Comparison of ENCODE assay signal across 8 mouse cellular contexts in the genomic region with DNA sequence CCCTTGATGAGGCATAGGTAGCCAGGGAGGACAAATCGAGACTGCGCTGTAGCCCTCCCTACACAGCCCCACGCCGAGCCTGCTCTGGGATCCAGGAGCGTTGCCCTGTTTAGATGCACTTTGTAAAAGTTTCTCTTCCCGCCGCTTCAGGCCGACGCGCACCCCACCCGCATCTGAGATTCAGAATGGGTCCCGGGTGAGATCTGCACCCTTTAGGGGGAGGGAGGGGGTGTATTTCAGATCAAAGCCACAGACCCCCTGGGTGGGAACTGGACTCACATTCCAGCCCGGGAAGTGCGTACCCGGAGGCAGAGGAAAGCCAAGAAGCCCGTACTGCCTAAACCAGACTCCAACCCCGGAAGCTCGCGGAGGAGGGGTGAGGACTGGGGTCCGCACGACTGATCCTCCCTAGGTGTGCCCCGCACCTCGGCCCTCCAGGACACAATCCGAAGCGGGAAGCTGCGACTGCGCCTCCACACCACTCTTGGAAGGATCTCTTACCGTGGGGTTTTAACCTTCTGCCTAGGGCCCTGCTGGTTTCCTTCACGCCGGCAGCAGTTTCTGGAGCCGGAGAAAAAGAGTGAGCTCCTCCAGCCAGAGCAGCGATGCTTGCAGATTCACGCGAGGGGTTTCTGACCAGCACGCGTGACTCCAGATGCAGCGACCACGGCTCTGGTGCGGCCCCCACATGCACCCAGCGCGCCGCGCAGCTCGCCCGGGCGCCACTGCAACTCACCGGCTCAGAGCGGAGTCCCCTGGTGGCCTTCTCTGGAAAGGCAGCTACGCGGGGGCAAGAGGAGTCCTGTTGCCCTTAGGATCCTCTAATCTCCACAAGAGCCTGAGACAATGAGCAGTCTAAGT. TPM values are rescaled to one million over a fixed set of nuclear protein-coding genes. Genes with fewer than 3 reads are reported as not detected.
DNase-seq lines count a peak whose midpoint lies in the region; ATAC-seq and TF ChIP-seq lines count a peak whose summit lies in the region.

Gene Mob3b (minus strand): TSS at position 734 of the 861 bp plus-strand sequence.

- 0 out of 2 replicates have a peak within 1 kb of the TSS, but pooled peaks have one; percentile 29 for H3K27ac ChIP-seq in brown adipose tissue, adult 24 weeks (replicated peaks; ENCODE audit: low read depth, low read length)
- peak within 1 kb of the TSS; percentile 92 for H3K27ac ChIP-seq in forebrain, embryonic 10.5 days
- peak within 1 kb of the TSS; percentile 47; the same call in 1 of the 2 replicates for H3K27ac ChIP-seq in heart, embryonic 15.5 days
- H3K27ac ChIP-seq in liver, embryonic 13.5 days, result peak within 1 kb of the TSS; percentile 71
- H3K27ac ChIP-seq in stomach, embryonic 14.5 days (ENCODE audit: low read length), result peak within 1 kb of the TSS; percentile 92

- H3K4me1 ChIP-seq in brown adipose tissue, adult 24 weeks (ENCODE audit: control insufficient read depth, insufficient read depth, insufficient read length, low read length), result no peaks in the 10 kb centered on the region
- peaks cover 37% of the 10 kb centered on the region for H3K4me1 ChIP-seq in forebrain, embryonic 10.5 days
- H3K4me1 ChIP-seq in heart, embryonic 15.5 days (replicated peaks), result peaks cover 7% of the 10 kb centered on the region; the same call in 1 of the 2 replicates
- H3K4me1 ChIP-seq in liver, embryonic 13.5 days (replicated peaks), result peaks cover 18% of the 10 kb centered on the region
- peaks cover 5% of the 10 kb centered on the region; the same call in 1 of the 2 replicates for H3K4me1 ChIP-seq in stomach, embryonic 14.5 days (ENCODE audit: control insufficient read depth, insufficient read depth, low read length)

- under 1% methylated on average over 50 of the region's 50 CpGs for WGBS in forebrain, embryonic 10.5 days
- under 1% methylated on average over 49 of the region's 50 CpGs for WGBS in heart, embryonic 15.5 days
- WGBS in liver, embryonic 13.5 days (ENCODE audit: insufficient replicate concordance), result under 1% methylated on average over 50 of the region's 50 CpGs
- WGBS in stomach, embryonic 14.5 days, result under 1% methylated on average over 50 of the region's 50 CpGs

- H3K4me3 ChIP-seq in C2C12 (ENCODE audit: insufficient read depth, poor library complexity, severe bottlenecking), result peak within 1 kb of the TSS; percentile 23
- H3K4me3 ChIP-seq in brown adipose tissue, adult 24 weeks (ENCODE audit: insufficient read depth, low read depth, low read length), result peak within 1 kb of the TSS; percentile 88
- peak within 1 kb of the TSS; percentile 73 for H3K4me3 ChIP-seq in forebrain, embryonic 10.5 days
- peak within 1 kb of the TSS; percentile 65 for H3K4me3 ChIP-seq in heart, embryonic 15.5 days
- peak within 1 kb of the TSS; percentile 65 for H3K4me3 ChIP-seq in liver, embryonic 13.5 days (replicated peaks)
- peak within 1 kb of the TSS; percentile 68 for H3K4me3 ChIP-seq in stomach, embryonic 14.5 days (ENCODE audit: low read depth, low read length)

- no peaks in the 10 kb centered on the region for H3K79me2 ChIP-seq in C2C12 (ENCODE audit: control insufficient read depth, insufficient read depth)

- H3K79me3 ChIP-seq in C2C12 (ENCODE audit: low read depth), result no peaks in the 10 kb centered on the region

- H3K36me3 ChIP-seq in C2C12 (ENCODE audit: control insufficient read depth, insufficient read depth), result no peaks in the 10 kb centered on the region
- H3K36me3 ChIP-seq in forebrain, embryonic 10.5 days (replicated peaks), result no peaks in the 10 kb centered on the region
- no peaks in the 10 kb centered on the region for H3K36me3 ChIP-seq in heart, embryonic 15.5 days
- no peaks in the 10 kb centered on the region for H3K36me3 ChIP-seq in liver, embryonic 13.5 days
- no peaks in the 10 kb centered on the region for H3K36me3 ChIP-seq in stomach, embryonic 14.5 days (ENCODE audit: control insufficient read depth, insufficient read depth, low read length)

- ATAC-seq in heart, embryonic 15.5 days (replicated peaks; ENCODE audit: insufficient number of reproducible peaks, insufficient read depth, low FRiP score, low read depth), result peak; percentile 70
- peak; percentile 72 for ATAC-seq in liver, embryonic 13.5 days (ENCODE audit: low read depth)
- ATAC-seq in stomach, embryonic 14.5 days (ENCODE audit: insufficient number of reproducible peaks, insufficient read depth, low FRiP score, low read depth), result peak; percentile 72

- H3K9ac ChIP-seq in heart, embryonic 15.5 days, result peak within 1 kb of the TSS; percentile 70
- peak within 1 kb of the TSS; percentile 75 for H3K9ac ChIP-seq in liver, embryonic 13.5 days
- peak within 1 kb of the TSS; percentile 73 for H3K9ac ChIP-seq in stomach, embryonic 14.5 days (replicated peaks; ENCODE audit: low read depth, low read length)

- DNase-seq in forebrain, embryonic 10.5 days (ENCODE audit: extremely low spot score, low spot score), result peak; percentile 88
- DNase-seq in kidney, postnatal 14 days, result peak; percentile 92
- peak; percentile 57 for DNase-seq in liver, embryonic 13.5 days
- peak; percentile 68 to 82 for DNase-seq in natural killer cell, adult 2 months (ENCODE audit: low spot score in 2 of 2)

- no peaks in the 10 kb centered on the region for H3K27me3 ChIP-seq in C2C12 (ENCODE audit: control insufficient read depth, insufficient read depth, insufficient read length)
- H3K27me3 ChIP-seq in forebrain, embryonic 10.5 days (ENCODE audit: poor library complexity, severe bottlenecking), result peaks cover 15% of the 10 kb centered on the region
- H3K27me3 ChIP-seq in heart, embryonic 15.5 days, result peaks cover 3% of the 10 kb centered on the region; the same call in 1 of the 2 replicates
- peaks cover 19% of the 10 kb centered on the region for H3K27me3 ChIP-seq in liver, embryonic 13.5 days
- H3K27me3 ChIP-seq in stomach, embryonic 14.5 days (ENCODE audit: control insufficient read depth, insufficient read depth, low read length), result no peaks in the 10 kb centered on the region

- peak within 1 kb of the TSS; percentile 60 for H3ac ChIP-seq in C2C12 (ENCODE audit: control insufficient read depth, insufficient read length, low read depth)

- H3K9me3 ChIP-seq in forebrain, embryonic 10.5 days, result no peaks in the 10 kb centered on the region
- no peaks in the 10 kb centered on the region for H3K9me3 ChIP-seq in heart, embryonic 15.5 days (replicated peaks)
- no peaks in the 10 kb centered on the region for H3K9me3 ChIP-seq in liver, embryonic 13.5 days (replicated peaks)
- no peaks in the 10 kb centered on the region for H3K9me3 ChIP-seq in stomach, embryonic 14.5 days (ENCODE audit: control insufficient read depth, low read depth, low read length)

- TF ChIP-seq CTCF in C2C12 (IDR thresholded peaks at IDR 0.05; ENCODE audit: control insufficient read depth, insufficient read depth, insufficient read length), result peak; percentile 76

- peak within 1 kb of the TSS; percentile 92 for H3K4me2 ChIP-seq in heart, embryonic 15.5 days
- peak within 1 kb of the TSS; percentile 80 for H3K4me2 ChIP-seq in liver, embryonic 13.5 days
- H3K4me2 ChIP-seq in stomach, embryonic 14.5 days (replicated peaks; ENCODE audit: low read depth, low read length), result peak within 1 kb of the TSS; percentile 83

TF ChIP-seq in C2C12, 6 proteins besides CTCF, POLR2A, EP300 and RAD21:
- TF ChIP-seq FOSL1 (IDR thresholded peaks at IDR 0.05; ENCODE audit: insufficient read depth, low read length, poor library complexity, severe bottlenecking), result no peak

RNA-seq across cellular contexts. Expression of gene Mob3b, which starts in this region (rescaled TPM):
- 0.18 TPM for polyA plus RNA-seq in C2C12 (2012; fragmentation: generic; extraction: Trizol)
- 3.3 and 3.5 TPM in 2 replicates for polyA plus RNA-seq in brown adipose tissue, adult 24 weeks (2012; ENCODE audit: insufficient read depth, insufficient read length, missing spikeins)
- 20.3 and 24.1 TPM in 2 replicates for polyA plus RNA-seq in forebrain, embryonic 10.5 days (2016; fragmentation: Nextera tagmentation; extraction: Ambion mirVana)
- polyA plus RNA-seq in heart, embryonic 15.5 days (2015; fragmentation: Nextera tagmentation; extraction: Ambion mirVana), result 4.1 and 4.8 TPM in 2 replicates
- polyA plus RNA-seq in liver, embryonic 13.5 days (2015; fragmentation: Nextera tagmentation; extraction: Ambion mirVana), result 4.2 and 4.9 TPM in 2 replicates
- polyA plus RNA-seq in stomach, embryonic 14.5 days (2014; fragmentation: Nextera tagmentation; extraction: Ambion mirVana), result 22.5 and 23.6 TPM in 2 replicates

Comparison
In these comparisons a context has a peak if more than half of its experiments do, and no peak if none do; other contexts are left out.
1. Peak in every context shown above with its lines: DNase-seq, ATAC-seq, H3K4me3 ChIP-seq and H3K27ac ChIP-seq.
2. H3K4me3 ChIP-seq: peak in every context shown above with its lines; median percentile 88 in brown adipose tissue, adult 24 weeks; 73 in forebrain, embryonic 10.5 days; 68 in stomach, embryonic 14.5 days; 65 in heart, embryonic 15.5 days; 65 in liver, embryonic 13.5 days; 23 in C2C12.
3. H3K27ac ChIP-seq: peak in every context shown above with its lines; median percentile 92 in forebrain, embryonic 10.5 days; 92 in stomach, embryonic 14.5 days; 71 in liver, embryonic 13.5 days; 47 in heart, embryonic 15.5 days; 29 in brown adipose tissue, adult 24 weeks.